Mouse (Mus musculus) megakaryocyte-erythroid progenitor cell, adult 5-6 weeks (primary cell): ENCODE results near the gene Moxd1. TPM values are rescaled to one million over a fixed set of nuclear protein-coding genes. Genes with fewer than 3 reads are reported as not detected.

Experiments
- ATAC-seq: replicated peaks from 2 replicates; pipeline ENCODE4 v1.8.0; 2016; ENCODE audit warnings: mild to moderate bottlenecking, inconsistent platforms; ENCODE audit not compliant: severe bottlenecking, poor library complexity, low FRiP score, low TSS enrichment
- total RNA-seq, 2 experiments: library from RNA; stranded (forward) in 1 of 2; stranded (reverse) in 1 of 2; fragments of 200-1000, 215-1000 nt in 1 of 2; fragments of >200 nt in 1 of 2; fragmentation: Nextera tagmentation in 1 of 2; gene quantifications; 2 replicates each; pipeline ENCODE4 v1.2.3; 2014 to 2017

The Moxd1 gene
- total RNA-seq (2014; fragmentation: Nextera tagmentation) = not detected in 2 replicates
- not detected in 2 replicates for total RNA-seq (2017)

GRCm38 (mm10) chr10:24223449-24224143 lies at the start of gene Moxd1:
TSS of gene Moxd1 (plus strand) at chr10:24223517.
- peak; percentile 58; the same call in 1 of the 2 replicates for ATAC-seq

GRCm38 (mm10) chr10:24190392-24190791 lies 32.9 kb upstream of the Moxd1 start:
- no peak for ATAC-seq

GRCm38 (mm10) chr10:24191977-24192376 lies 31.3 kb upstream of the Moxd1 start:
- no peak for ATAC-seq

GRCm38 (mm10) chr10:24199303-24199702 lies 24.0 kb upstream of the Moxd1 start:
- ATAC-seq = no peak

- ATAC-seq = no peak
Measured at GRCm38 (mm10) chr10:24200099-24200498, 23.2 kb upstream of the Moxd1 start.

- ATAC-seq = no peak
Measured at GRCm38 (mm10) chr10:24210075-24210474, 13.2 kb upstream of the Moxd1 start.

GRCm38 (mm10) chr10:24213297-24213696 lies 10.0 kb upstream of the Moxd1 start:
- ATAC-seq = no peak

- ATAC-seq = no peak
Measured at GRCm38 (mm10) chr10:24217558-24218268, 5.6 kb upstream of the Moxd1 start.

GRCm38 (mm10) chr10:24220931-24221330 lies 2.4 kb upstream of the Moxd1 start:
- no peak for ATAC-seq

GRCm38 (mm10) chr10:24222911-24223310 lies 406 bp upstream of the Moxd1 start:
- no peak for ATAC-seq

- no peak for ATAC-seq
Measured at GRCm38 (mm10) chr10:24224591-24224990, 1.3 kb downstream of the Moxd1 start.

GRCm38 (mm10) chr10:24228318-24229183 lies 5.2 kb downstream of the Moxd1 start:
- ATAC-seq = no peak

- ATAC-seq = no peak
Measured at GRCm38 (mm10) chr10:24232281-24232680, 9.0 kb downstream of the Moxd1 start.

- ATAC-seq = no peak
Measured at GRCm38 (mm10) chr10:24235426-24236283, 12.3 kb downstream of the Moxd1 start.

- ATAC-seq = no peak
Measured at GRCm38 (mm10) chr10:24246815-24247214, 23.5 kb downstream of the Moxd1 start.

- no peak for ATAC-seq
Measured at GRCm38 (mm10) chr10:24248116-24248515, 24.8 kb downstream of the Moxd1 start.

- no peak for ATAC-seq
Measured at GRCm38 (mm10) chr10:24251631-24252030, 28.3 kb downstream of the Moxd1 start.

GRCm38 (mm10) chr10:24258150-24258549 lies 34.8 kb downstream of the Moxd1 start:
- no peak for ATAC-seq

- no peak for ATAC-seq
Measured at GRCm38 (mm10) chr10:24258885-24259284, 35.6 kb downstream of the Moxd1 start.
